Mouse (Mus musculus) liver, adult 2 months (tissue): ENCODE data around the gene Stk10.

Experiments
- CTCF ChIP-seq: fragments of 200-500 bp; IDR thresholded peaks from 2 replicates; pipeline ENCODE4 v1.5.1; 2011; ENCODE audit warnings: low read depth, low read length, control low read depth
- POLR2A ChIP-seq: fragments of 200-500 bp; IDR thresholded peaks from 2 replicates; pipeline ENCODE4 v1.6.1; 2011; ENCODE audit warnings: low read length, control low read depth; ENCODE audit not compliant: insufficient read depth; ENCODE audit errors: extremely low read depth

DNA sequence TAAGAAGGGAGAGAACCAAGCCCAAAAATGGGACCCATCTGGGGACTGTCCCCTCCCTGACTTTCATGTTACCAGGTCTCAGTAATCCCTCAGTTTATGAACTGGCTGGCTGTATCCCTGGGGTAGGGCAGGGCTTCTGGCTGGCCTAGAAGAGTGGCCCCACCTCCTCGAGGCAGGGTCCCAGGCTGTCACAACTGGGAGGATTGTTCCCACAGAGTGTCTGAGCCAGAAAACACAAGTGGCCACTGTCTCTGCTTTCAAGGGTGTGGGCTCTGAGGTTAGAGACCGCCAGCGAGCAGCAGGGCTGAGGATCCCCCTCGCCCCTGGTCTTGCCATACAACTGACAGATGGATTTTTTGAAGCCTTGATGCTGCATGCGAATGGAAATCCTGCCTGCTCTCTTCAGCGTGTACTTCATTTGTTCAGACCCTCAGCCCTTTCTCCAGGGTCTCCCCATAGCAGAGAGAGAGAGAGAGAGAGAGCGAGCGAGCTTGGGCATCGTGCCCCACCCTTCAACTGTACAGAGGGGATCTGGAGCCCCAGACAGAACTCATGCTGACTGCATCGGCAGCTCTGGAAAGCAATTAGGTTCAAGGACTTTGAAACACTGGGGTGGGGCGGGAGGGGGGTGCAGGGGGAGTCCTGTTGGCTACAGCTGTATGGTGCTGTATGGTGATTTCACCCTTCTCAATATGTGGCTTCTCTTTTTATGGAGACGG, 18.6 kb downstream of the Stk10 start:
- TF ChIP-seq POLR2A (no peak), CTCF (no peak)
